11 mouse cellular contexts compared by ENCODE assay signal in the genomic region with DNA sequence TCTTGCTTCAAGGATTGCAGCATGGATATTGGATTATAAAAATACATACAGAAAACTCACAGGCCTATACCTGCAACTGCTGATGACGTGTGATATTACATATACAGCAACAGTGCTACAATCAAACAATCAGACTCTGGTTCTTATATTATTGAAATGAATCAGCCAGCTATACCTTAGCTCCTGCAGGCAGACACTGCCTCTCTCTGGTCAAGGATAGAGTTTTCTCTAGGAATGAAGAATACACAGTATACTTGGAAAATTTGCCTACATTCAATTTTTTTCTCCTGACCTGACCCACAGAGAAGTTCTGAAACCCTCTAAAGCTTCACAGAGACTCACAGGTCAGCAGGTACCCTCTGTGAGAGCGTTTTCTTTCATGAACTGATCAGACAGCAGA.
"Had no signal": no experiment of that assay in that cellular context is flagged by ENCODE, and none has a peak within 500 bp of the region (broad histone marks: within the 10 kb centered on the region; RNA-seq: fewer than 3 reads in every experiment).

No protein-coding gene starts in this region.

- H3K27ac ChIP-seq: limb, embryonic 10.5 days; liver, embryonic 15.5 days; neural tube, embryonic 12.5 days had no signal

- H3K9me3 ChIP-seq: limb, embryonic 10.5 days; liver, embryonic 15.5 days; neural tube, embryonic 12.5 days had no signal

- H3K9ac ChIP-seq: liver, embryonic 15.5 days; neural tube, embryonic 12.5 days had no signal

- H3K4me3 ChIP-seq: limb, embryonic 10.5 days; liver, embryonic 15.5 days; neural tube, embryonic 12.5 days had no signal

- H3K27me3 ChIP-seq: liver, embryonic 15.5 days; neural tube, embryonic 12.5 days had no signal

- ATAC-seq: lung, postnatal 0 days had no signal

- H3K36me3 ChIP-seq: limb, embryonic 10.5 days; liver, embryonic 15.5 days; neural tube, embryonic 12.5 days had no signal

- H3K4me2 ChIP-seq: liver, embryonic 11.5 days; liver, embryonic 15.5 days; neural tube, embryonic 12.5 days had no signal

- DNase-seq: kidney, adult 2 months; kidney, postnatal 25 days; lung, adult 2 months; lung, postnatal 36 days; thymus, adult 18-20 months; thymus, postnatal 14 days had no signal

- H3K4me1 ChIP-seq: limb, embryonic 10.5 days; liver, embryonic 15.5 days; neural tube, embryonic 12.5 days had no signal
